Mouse (Mus musculus) spleen, adult 12 weeks (tissue): ENCODE data around the gene Wdr89.

ENCODE experiments used
- DNase-seq: peaks from one replicate; pipeline ENCODE4 v3.0.0; 2022; ENCODE audit warnings: low spot score

Gene Wdr89

DNA sequence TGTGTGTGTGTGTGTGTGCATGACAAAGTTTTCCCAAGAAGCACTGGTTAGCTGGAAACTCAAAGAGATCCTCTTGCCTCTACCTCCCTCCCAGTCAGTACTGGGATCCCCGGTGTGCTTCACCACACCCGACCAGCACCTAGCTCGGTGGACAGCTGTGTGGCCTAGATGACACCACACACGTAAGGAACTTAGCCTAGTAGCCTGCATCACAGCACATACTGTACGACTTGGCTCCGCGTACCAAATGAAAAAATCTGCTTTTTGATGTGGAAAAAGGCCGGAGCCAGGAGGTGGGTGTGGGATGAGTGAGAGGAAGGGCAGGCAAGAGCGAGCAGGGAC, 450 bp downstream of the Wdr89 start:
- DNase-seq: no peak

- DNase-seq: no peak
Observed at GRCm38 (mm10) chr12:75668221-75668620, 1.1 kb downstream of the Wdr89 start.

DNA sequence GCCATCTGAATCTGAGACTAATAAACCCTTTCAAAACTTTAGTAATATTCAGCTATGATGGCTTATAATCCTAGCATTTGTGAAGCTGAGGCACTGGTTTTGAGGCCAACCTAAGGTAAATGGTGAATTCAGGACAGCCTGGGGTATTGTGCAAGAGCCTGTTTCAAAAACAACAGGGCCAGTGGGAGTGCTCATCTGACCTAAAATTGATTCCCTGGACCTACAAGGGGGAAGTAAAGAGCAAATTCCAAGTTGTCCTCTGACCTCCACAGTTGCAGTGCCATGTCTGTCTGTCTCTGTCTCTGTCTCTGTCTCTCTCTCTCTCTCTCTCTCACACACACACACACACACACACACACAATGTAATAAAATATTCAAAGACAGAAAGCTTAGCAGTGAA, 2.4 kb downstream of the Wdr89 start:
- no peak for DNase-seq

- no peak for DNase-seq
Observed at GRCm38 (mm10) chr12:75664516-75664810, 4.9 kb downstream of the Wdr89 start.

DNA sequence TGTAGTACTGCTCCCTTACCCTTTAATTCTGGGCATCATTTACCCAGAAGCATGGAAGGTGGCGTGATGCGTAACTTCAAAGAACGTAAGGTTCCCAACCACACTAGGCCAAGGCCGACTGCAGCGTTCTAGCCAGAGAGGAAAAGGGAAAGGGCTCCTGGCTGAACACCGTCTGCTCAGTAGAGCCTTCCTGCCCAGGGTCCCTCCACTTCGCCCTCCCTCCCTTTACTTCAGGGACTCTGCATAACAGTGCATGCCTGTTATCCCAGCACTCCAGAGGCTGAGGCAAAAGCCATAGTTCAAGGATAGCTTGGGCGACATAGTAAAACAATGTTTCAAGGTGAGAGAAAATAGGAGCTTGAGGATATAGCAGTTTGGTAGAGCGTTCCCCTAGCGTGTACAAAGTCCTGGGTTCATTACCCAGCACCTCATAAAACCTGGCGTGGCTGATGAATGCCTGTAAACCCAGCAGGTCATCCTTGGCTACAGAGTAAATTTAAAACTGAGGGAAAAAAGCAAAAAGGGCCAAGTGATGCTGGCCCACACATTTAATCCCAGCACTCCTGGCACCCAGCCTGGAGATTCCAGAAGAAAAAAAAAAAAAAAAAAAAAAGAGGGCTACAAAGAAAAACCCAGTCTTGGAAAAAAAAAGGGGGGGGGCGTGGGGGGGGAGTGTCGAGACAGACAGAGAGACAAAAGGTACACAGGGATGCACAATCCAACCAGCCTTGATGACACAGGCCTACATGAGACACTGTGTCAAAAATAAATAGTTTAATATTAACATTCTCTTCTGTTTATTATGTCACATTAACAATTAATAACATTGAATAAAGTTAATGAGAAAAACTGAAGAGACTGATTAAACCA, 5.5 kb downstream of the Wdr89 start:
- DNase-seq: no peak

- no peak for DNase-seq
Observed at GRCm38 (mm10) chr12:75662376-75662775, 7.0 kb downstream of the Wdr89 start.

DNA sequence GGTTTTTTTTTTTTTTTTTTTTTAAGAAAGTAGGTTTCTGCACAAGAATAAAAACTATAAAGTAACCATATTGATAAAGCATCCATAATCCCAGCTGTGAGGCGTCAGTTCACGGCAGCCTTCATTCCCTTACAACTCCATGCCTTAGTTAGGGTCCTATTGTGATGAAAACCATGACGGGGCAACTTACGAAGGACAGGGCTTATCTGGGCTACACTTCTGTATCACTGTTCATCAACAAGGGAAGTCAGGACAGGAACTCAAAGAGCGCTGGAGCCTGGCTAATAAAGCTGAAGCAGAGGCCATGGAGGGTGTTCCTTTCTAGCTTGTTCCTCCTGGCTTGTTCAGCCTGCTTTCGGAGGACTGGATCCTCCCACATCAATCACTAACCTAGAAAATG, 10.9 kb downstream of the Wdr89 start:
- no peak for DNase-seq

GRCm38 (mm10) chr12:75656580-75656979, 12.8 kb downstream of the Wdr89 start:
- DNase-seq: no peak

GRCm38 (mm10) chr12:75654247-75654801, 15.0 kb downstream of the Wdr89 start:
- no peak for DNase-seq

DNA sequence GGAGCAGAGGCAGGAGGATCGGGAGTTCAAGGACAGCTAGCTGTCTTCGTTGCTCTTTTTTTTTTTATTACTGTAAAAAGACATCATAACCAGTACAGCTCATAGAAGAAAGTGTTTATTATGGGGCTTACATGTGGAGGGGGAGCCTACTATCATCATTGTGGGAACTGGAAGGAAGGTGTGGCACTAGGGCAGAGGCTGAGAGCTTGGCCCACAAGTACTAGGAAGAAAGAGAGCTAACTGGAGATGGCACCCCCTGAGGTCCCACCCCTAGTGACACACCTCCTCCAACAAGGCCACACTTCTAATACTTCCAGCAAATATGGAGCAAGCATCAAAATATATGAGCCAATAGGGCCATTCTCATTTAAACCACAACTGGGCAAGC, 19.6 kb downstream of the Wdr89 start:
- DNase-seq: no peak

- DNase-seq: no peak
Observed at GRCm38 (mm10) chr12:75649058-75649705, 20.2 kb downstream of the Wdr89 start.

DNA sequence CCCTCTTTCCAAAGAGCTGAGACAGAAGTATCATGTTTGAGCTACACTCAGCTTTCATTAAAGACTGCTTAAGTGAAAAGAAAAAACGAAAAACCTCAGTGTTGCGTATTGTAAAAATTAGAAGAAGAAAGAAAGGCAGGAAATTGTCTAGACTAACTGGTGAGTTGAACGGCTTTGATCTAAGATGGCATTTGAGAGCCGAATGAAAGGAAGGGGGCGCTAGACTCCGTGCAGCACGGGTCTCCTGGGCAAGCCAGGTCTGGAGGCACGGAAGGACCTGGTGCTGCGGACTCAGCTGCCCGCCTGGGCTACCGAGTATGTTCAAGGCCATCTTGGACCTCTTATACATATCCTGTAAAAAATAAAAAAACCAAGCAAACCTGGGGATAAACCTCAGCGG, 21.1 kb downstream of the Wdr89 start:
- DNase-seq: no peak

DNA sequence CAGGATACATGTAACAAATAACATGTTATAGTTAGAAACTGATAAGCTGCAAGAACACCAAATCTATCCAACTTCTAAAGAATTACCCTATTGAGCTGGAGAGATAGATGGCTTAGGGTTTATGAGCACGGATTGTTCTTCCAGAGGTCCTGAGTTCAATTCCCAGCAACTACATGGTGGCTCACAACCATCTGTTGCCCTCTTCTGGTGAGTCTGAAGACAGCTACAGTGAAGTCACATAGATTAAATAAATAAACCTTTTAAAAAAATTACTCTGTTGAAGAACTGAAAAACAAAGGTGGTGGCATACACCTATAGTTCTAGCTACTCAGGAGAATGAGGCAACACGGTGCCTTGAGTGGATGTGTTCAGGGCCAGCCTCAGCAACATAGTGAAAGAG, 21.7 kb downstream of the Wdr89 start:
- DNase-seq: no peak

- DNase-seq: no peak
Observed at GRCm38 (mm10) chr12:75645780-75646179, 23.6 kb downstream of the Wdr89 start.

- DNase-seq: no peak
Observed at GRCm38 (mm10) chr12:75641726-75642125, 27.6 kb downstream of the Wdr89 start.

DNA sequence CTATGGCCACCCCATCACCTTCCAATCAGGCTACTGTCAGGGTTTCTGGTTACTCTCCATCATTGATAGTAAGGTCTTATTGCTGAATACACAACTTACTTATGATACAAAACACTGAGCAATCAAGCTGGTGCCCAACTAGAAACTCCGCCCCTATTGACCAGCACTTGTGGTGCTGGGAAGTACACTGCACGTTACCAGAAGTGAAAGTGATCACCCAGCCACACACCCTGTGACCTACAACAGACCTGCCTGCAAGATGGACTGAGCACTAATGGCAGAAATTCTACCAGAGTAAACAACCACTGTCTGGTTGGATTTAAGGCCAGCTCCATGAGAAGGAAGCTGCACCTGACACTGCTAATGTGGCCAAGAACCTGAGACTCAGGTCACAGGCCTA, 31.0 kb downstream of the Wdr89 start:
- DNase-seq: no peak

DNA sequence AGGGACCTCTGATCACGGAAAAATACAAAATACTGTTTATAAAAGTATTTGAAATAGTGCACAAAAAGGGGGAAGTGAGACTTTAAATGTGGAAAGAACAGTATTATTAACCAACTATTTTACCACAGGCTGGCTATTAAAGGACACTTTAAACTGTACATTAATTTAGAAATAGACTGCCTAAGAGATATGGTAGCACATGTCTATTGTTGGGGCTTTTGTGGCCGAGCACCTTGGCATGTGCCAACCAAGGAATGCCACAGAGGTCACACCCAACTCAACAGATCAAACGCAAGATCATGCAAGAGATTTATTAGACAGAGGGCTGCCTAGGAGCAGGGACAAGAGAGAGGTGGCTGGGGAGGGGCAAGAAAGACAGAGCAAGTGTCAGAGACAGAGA, 32.2 kb downstream of the Wdr89 start:
- no peak for DNase-seq

DNA sequence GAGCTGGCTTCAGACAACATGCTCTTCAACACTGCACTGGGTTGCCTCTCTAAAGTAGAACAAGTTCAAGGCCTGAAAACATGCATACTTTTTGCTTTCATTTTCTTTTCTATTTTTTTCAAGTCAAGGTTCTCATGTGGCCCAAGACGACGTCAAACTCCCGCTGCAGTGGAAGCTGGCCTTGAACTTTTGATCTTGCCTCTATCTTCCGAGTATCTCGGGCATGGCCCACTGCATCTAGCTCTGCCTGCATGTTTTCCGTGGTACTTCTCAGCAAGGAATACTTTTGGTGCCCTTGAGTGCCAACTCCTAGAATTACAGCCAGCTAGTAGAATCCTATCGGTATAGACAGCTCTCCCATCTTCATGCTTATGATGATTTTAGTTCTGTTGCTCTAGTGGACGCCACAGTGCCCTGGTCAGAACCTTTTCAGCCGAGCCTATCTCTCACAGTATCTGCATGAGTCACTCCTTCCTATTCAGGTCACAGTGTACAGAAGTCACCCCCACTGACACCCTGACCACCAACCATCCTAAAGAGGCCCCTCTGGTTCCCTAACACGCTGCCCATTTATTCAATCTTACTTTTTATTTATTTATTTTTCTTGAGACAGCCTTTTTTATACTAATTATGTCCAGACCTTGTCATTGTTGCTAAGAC, 33.4 kb downstream of the Wdr89 start:
- DNase-seq: no peak

DNA sequence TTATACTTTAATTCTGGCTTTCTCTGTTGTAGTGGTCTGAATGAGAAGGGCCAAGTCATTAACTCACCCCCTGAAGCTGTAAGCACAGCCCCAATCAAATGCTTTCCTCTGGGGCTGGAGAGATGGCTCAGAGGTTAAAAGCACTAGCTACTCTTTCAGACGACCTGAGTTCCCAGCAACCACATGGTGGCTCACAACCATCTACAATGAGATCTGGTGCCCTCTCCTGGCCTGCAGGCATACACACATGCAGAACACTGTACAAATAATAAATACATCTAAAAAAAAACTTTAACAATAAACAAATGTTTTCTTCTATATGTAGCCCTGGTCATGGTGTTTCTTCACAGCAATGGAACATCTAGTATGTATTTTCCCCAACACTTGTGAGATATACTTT, 39.7 kb downstream of the Wdr89 start:
- no peak for DNase-seq

DNA sequence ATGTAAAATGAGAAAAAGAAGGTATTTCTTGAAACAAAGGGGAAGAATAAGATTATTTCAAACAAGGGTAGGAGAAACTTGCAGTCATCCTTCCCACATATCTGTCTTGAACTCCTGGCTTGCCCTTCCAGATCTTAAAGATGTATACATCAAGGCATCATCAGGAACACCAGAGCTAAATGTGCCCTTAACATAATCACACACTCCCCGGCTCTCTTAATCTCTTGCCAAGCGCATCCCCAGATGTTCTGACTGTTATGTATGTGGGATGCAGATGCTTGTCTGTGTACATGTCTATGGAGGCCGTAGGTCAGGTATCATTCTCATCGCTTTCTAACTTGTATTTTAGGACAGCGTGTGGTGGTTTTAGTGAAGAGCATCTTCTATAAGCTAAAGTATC, 46.0 kb downstream of the Wdr89 start:
- DNase-seq: no peak

DNA sequence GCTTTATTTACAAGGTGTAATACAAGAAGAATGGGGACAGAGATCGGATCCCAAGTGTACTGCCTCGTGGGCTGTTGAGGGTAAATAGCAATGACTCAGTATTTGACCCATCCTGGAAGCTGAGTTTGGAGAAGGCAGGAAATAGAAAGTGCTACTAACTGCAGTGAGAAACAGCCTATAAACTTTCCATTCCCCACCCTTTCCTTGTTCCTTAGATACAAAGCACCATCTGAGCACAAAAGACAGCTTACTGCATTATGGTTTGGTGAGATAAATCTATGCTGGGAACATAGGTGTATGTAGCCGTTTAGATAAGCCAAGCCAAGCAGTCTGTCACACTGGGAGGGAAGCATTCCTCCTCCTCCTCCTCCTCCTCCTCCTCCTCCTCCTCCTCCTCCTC, 46.5 kb downstream of the Wdr89 start:
- DNase-seq: no peak

DNA sequence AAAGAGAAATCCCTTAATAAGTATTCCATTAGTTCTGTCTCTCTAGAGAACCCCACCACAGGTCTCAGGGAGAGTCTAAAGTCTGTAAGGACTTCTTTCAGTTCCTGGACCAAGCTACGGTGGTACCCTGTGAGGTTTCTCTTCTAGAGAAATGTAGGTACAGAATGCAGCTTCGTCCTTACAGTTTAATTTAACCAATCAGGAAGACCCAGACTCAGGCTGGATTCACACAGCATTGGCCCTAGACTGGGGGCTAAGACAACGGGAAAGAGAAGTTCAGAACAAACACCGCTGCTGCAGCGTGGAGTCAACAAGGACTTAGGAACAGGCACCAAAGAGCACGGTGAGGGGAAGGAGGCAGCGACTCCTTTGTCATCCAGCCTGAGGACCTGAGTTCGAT, 52.5 kb downstream of the Wdr89 start:
- DNase-seq: no peak

DNA sequence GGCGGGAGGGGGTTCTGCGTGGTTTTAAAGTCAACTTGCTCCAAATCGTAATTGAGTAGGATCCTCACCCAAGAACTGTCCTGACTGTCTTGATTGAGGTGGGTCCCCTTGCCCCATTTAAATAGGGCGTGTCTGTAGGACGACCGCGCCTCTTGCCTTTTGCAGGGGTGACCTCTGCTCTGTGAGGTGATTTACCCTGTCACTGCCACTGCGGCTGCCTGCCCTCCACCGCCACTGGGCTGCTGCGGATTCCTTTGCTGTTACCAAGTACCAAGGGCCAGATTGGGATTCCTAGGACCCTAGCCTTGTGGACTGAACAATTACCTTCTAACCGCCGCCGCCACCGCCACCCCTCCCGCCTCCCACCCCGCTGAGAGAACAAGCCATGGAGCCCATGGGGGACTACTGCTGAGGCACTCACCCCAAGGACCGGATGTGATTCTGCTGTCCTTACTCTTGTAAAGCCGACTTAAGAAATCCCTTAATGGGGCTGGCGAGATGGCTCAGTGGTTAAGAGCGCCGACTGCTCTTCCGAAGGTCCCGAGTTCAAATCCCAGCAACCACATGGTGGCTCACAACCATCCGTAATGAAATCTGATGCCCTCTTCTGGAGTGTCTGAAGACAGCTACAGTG, 53.1 kb downstream of the Wdr89 start:
- DNase-seq: no peak
